Mouse (Mus musculus) stomach, adult 2 months (tissue): ENCODE results near the gene Apol11a. TPM values are rescaled to one million over a fixed set of nuclear protein-coding genes. Genes with fewer than 3 reads are reported as not detected.

Source experiments
- polyA plus RNA-seq: library from polyadenylated mRNA; depleted of rRNA; stranded (reverse); fragments of >200 nt; gene quantifications from 2 replicates; pipeline ENCODE4 v1.2.3, GENCODE M21; 2012; rRNA removed

The Apol11a gene
- polyA plus RNA-seq: not detected in 2 replicates

DNA sequence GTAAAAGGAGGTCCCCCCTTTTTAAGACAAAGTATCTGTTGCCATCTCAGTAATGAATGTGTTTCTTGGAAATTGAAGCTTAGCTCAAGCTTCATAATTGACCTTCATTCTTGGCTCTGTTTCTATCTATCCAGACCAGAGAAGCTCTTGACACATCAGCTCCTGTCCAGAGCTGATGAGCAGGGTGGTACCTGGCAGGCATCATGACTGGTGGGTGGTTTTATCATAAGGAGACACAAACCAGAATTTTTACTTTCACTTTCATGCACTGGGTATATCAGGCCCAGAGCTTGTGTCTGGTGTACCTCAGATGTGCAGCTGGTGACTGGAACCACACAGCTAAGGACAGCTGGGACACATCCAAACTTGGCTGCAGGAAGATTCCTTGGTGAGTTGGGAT is at the start of gene Apol11a:
Gene Apol11a, plus strand, starts transcription at position 306 of the 400 bp plus-strand sequence.

DNA sequence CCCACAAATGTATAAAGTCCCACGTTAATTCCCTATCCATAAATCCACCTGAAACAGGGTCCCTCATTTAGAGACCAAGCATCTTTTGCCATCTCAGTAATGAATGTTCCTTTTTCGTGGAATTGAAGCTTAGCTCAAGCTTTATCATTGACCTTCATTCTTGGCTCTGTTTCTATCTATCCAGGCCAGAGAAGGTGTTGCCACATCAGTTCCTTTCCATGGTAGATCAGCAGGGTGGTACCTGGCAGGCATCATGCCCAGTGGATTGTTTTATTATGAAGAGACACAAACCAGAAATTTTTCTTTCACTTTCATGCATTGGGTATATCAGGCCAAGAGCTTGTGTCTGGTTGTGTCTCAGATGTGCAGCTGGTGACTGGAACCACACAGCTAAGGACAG is 31.4 kb upstream of the Apol11a start, which contains the start of gene Apol10a:
Gene Apol10a, plus strand, starts transcription at position 355 of the 400 bp plus-strand sequence.

DNA sequence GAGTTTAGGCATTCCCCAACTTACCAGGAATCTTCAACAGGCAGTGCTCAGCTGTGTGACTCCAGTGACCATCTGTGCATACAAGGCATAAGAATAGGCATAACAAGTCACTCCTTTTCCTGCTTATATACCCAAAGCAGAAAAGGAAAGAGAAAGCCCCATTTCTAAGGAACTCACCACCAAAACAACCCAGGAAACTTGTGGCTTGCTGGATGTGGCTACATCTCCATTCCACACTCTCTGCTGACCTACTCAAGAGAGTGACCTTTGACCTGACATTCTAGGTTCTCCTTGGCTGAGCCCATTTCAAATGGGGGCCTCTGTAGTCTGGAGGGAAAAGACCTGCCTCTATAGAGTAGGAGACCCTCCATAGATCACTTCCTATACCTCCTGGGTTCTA is 25.1 kb downstream of the Apol11a start, which contains the start of gene Apol7c:
Gene Apol7c, minus strand, starts transcription at position 101 of the 400 bp plus-strand sequence.

DNA sequence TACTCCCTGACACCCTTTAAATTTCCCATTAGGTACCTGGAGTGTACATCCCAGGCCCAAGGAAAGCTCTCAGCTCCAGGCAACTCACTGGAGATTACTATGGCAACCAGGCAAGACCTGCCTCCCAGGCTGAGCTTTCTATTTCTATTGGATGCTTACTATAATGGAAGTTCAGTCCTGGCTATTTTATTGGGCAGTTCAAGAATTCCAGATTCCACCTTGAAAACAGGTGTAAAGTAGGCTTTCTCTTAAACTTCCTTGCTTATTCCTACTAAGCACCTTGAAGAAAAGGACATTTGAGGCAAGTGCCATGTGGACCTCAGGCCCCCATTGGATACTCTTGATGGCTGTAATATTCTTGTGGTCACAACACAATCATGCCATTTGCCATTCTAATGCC is 53.7 kb downstream of the Apol11a start, which contains the start of gene 1700025B11Rik:
Gene 1700025B11Rik, minus strand, starts transcription at position 101 of the 400 bp plus-strand sequence.

Other genes starting within 250 kb of the Apol11a start
- 20.1 and 23.9 TPM in 2 replicates for gene Rbfox2, start 201.3 kb upstream of the Apol11a start, polyA plus RNA-seq
- 6.1 and 6.2 TPM in 2 replicates for gene Apol7a, start 109.2 kb upstream of the Apol11a start, polyA plus RNA-seq
- 4.2 and 6.8 TPM in 2 replicates for gene Apol9a, start 97.1 kb upstream of the Apol11a start, polyA plus RNA-seq
- not detected in 2 replicates for gene Apol7b, start 60.8 kb upstream of the Apol11a start, polyA plus RNA-seq
- gene Apol10a, start 31.2 kb upstream of the Apol11a start, polyA plus RNA-seq: not detected in 2 replicates
- 0.67 and 0.87 TPM in 2 replicates for gene Apol7c, start 25.0 kb downstream of the Apol11a start, polyA plus RNA-seq
- not detected in 2 replicates for gene 1700025B11Rik, start 53.6 kb downstream of the Apol11a start, polyA plus RNA-seq
- gene Apol10b, start 87.9 kb downstream of the Apol11a start, polyA plus RNA-seq: 0.06 TPM in 1 of 2 replicates, not detected in the other
- not detected in 2 replicates for gene Gm36245, start 91.0 kb downstream of the Apol11a start, polyA plus RNA-seq
- gene Apol11b, start 135.0 kb downstream of the Apol11a start, polyA plus RNA-seq: not detected in 2 replicates
- gene Apol7e, start 190.6 kb downstream of the Apol11a start, polyA plus RNA-seq: not detected in 2 replicates
- 0.80 and 1.3 TPM in 2 replicates for gene Apol9b, start 220.8 kb downstream of the Apol11a start, polyA plus RNA-seq
- gene Apol8, start 248.7 kb downstream of the Apol11a start, polyA plus RNA-seq: not detected in 2 replicates